Mouse (Mus musculus) kidney, adult 2 months (tissue): ENCODE measurements around the gene Mrpl21.

Source experiments
- CTCF ChIP-seq: fragments of 200-500 bp; conservative IDR thresholded peaks from 2 replicates; pipeline ENCODE4 v1.5.1; 2011; ENCODE audit warnings: low read depth, mild to moderate bottlenecking, control low read depth, low read length, moderate library complexity, mixed read lengths; ENCODE audit not compliant: insufficient read depth, insufficient read length
- POLR2A ChIP-seq: fragments of 200-500 bp; IDR thresholded peaks from one replicate; pipeline ENCODE4 v1.6.1; 2011; ENCODE audit warnings: low read depth, low read length, control low read depth

DNA sequence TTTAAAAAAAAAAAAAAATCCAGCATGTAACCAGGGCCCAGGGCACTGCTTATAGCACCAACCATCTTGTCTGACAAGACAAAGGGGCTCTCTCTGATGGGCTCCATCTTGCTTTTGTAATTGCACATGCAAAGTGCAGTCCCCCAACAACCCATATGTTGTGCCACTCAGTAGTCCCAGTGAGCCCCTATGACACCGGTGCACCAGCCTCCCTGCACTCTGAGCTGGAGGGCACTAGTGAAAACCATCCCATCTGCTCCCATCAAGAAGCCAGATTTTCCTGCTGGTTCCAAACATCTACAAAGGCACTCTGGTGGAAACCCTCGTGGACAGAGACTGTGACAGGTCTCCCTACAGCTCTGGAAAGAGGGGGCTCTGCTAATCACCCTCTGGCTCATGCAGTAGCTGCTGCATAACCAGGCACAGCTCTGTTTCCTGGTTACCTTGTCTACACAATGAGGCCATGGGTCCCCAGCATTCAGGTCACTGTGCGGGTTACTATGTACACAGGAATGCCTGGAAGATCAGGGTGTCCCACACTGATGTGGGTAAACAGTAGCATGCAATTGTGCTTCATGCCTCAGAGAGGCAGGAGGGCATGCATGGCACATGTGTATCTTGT lies 6.8 kb upstream of the Mrpl21 start:
- TF ChIP-seq POLR2A (no peak), CTCF (no peak)
